Mouse (Mus musculus) lung, postnatal 0 days (tissue): ENCODE measurements around the gene Ankrd31.

Experiments
- CTCF ChIP-seq: IDR thresholded peaks from 2 replicates; pipeline ENCODE4 v1.5.1; 2016; ENCODE audit warnings: antibody characterized with exemption, mild to moderate bottlenecking
- EP300 ChIP-seq: IDR thresholded peaks from 2 replicates; pipeline ENCODE4 v1.6.1; 2016; ENCODE audit warnings: antibody characterized with exemption, mild to moderate bottlenecking, control low read depth

- no peak for TF ChIP-seq CTCF
- TF ChIP-seq EP300 = no peak
These were observed 185.3 kb downstream of the Ankrd31 start for GRCm38 (mm10) chr13:96933367-96933766.
